Mouse (Mus musculus) E14TG2a.4 (cell line): Measurements from ENCODE around the gene Polq.

Experiments
- CTCF ChIP-seq: conservative IDR thresholded peaks from 2 replicates; pipeline ENCODE4 v1.5.1; 2014; ENCODE audit warnings: low read length
- NANOG ChIP-seq: IDR thresholded peaks from 2 replicates; pipeline ENCODE4 v1.6.1; 2014; ENCODE audit warnings: borderline replicate concordance, low read length, mixed read lengths
- POU5F1 ChIP-seq: IDR thresholded peaks from 2 replicates; pipeline ENCODE4 v1.6.1; 2014; ENCODE audit warnings: low read length, borderline replicate concordance

GRCm38 (mm10) chr16:36999366-36999972, 12.1 kb upstream of the Polq start:
- TF ChIP-seq CTCF (no peak), NANOG (no peak), POU5F1 (no peak)
